Mouse (Mus musculus) cerebellum, adult (tissue): ENCODE measurements around the gene Pym1.
A peak's percentile ranks its signal among the peaks of the same experiment; 100 is the strongest.

Source experiments
- ATAC-seq: cut with Nextera tagmentation; 2 replicates; pipeline ENCODE4 v1.9.2; 2017; ENCODE audit warnings: mild to moderate bottlenecking, moderate library complexity, mixed read lengths; ENCODE audit not compliant: insufficient number of reproducible peaks, low FRiP score, low TSS enrichment

The Pym1 gene

DNA sequence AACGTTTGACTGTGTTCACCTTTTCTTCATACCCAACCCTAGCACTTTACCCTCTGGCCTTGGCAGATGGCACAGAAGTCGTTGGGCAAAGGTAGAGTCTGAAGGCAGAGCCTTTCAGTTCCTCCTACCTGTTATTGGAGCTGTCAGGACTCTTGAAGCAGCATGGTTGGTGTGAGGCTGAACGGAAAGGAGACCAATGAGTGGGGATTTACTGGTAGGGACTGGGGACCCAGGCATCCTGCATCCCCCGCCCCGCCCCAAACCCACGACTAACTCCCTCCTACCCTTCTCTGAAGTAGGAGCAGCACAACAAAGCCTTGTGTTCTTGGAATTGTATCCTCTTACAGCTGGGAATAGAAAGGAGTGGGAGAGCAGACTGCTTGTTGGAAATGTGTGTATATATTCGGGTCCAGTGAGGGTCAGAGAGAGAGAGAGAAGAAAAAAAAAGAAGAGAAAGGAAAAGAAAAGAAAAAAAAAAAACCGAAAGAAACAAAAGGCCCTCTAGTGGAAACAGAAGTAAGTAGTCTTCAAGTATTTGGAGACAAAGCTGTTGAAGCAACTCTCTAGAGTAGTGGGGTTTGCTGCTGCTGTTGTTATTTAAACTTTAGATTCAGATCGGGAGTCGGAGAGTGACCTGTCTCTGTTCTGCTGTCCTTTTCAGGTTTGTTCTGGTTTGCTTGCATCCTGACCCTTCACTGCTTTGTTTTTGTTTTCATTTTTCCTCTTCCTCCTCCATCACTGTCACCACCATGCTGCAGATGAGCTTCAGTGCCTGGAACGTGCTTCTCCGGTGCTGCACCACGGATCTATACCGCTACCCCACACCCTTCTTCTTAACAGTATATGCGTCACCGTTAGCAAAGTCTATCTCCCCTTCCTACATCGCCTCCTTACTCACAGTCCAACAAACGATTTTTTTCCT, 2.7 kb upstream of the Pym1 start, which contains the start of gene Dgka:
Gene Dgka (minus strand): TSS at position 176 of the 922 bp plus-strand sequence.
- no peak for ATAC-seq

DNA sequence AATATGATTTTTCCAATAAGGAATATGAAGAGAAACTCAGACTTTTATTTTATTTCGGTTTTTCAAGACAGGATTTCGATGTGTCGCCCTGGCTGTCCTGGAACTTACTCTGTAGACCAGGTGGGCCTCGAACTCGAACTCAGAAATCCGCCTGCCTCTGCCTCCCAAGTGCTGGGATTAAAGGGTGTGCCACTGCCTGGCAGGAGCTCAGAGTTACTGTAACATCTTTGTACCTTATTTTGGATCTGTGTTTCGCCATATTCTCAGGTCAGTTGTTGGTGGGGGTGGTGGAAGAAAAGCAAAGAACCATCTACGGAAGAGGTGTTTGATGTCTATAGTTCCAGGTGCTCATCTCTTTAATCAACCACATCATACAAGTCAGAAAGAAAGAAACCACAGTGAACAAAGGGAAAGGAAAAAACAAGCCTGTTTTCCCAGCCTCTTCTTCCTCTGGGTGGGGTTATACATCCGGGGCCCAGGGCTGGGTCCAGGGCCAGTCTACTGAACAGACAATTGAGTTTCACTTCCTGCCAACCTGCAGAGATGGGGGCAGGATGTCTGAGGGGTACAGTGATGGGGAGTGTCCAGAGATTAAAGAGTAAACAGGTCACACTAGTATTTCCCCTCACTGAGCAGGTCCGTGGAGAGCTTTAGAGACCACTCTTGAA, 1.6 kb upstream of the Pym1 start:
- no peak for ATAC-seq

DNA sequence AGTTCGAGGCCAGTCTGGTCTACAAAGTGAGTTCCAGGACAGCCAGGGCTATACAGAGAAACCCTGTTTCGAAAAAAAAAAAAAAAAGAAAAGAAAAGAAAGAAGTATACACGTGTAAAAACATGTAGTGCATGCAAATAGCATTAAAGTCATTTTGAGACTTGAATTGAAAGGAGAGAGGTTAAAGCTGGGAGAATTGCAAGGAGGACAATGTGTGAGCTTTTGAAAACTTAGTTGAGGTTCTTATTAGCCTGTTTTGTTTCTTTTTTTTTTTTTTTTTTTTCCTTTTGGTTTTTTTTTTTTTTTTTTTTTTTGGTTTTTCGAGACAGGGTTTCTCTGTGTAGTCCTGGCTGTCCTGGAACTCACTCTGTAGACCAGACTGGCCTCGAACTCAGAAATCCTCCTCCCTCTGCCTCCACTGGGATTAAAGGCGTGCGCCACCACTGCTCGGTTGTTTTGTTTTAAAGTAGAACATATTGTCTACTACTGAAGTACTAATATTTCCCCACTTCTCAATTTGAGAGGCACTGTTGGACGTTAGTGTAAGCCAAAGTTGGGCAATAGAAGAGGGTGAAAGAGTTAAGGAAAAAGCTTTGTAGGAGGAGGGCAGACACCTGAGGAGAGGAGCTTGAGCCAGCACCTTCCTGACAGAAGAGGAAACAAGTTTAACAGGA, 580 bp upstream of the Pym1 start:
- no peak for ATAC-seq

DNA sequence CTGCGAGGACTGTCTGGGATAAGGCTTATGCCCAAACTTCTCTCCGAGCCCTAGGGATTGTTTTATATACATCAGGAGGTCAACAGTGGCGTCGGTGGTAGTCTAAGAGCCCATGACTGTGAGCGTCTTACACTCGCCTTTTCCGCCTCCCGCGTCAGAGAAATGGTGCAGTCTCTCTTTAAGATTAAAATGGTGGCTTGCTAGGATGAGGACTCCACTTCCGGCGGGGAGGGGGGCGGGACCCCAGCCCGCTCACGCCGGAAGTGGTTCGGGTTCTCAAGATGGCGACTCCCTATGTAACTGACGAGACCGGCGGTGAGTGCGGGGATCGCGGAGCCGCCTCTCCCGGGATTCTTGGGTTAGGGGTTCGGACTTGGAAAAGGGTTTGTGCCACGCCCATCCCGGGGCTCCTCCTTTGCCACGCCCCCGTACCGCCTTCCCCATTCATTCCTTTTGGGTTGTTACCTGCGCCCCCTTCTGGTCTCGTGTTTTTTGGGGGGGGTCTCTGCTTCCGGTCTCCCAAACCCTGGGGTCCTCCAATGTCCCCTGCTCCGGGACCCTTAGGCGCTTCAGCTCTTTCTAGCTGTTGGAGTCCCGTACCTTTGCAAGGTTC, 669 bp downstream of the Pym1 start:
- ATAC-seq, result peak; percentile 89

DNA sequence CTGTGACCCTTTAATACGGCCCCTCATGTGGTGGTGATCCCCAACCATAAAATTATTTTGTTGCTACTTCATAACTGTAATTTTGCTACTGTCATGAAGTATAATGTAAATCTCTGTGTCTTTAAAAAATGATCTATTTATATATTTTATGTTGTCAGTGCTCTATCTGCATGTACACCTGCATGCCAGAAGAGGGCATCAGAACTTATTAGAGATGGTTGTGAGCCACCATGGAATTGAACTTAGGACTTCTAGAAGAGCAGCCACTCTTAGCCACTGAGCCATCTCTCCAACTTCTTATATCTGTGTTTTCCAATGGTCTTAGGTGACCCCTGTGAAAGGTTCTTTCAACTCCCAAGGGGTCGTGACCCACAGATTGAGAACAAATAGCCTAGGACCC, 25.2 kb downstream of the Pym1 start:
- ATAC-seq, result no peak

DNA sequence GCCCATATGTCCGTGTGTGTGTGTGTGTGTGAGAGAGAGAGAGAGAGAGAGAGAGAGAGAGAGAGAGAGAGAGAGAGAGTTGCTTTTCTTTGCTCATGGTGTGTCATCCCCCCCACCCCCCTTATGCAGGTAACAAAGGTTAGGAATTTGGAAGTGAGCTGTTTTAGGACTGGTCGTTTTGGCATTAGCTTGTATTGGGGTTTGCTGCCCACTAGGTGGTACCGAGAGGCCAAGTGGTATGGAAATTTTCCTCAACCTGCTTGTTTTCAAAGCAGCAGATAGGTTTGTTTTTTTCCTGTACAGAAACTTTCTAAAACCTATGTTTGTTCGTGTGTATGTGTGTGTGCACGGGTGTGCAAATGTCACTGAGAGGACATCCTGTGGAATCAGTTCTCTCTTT, 26.0 kb downstream of the Pym1 start:
- no peak for ATAC-seq

DNA sequence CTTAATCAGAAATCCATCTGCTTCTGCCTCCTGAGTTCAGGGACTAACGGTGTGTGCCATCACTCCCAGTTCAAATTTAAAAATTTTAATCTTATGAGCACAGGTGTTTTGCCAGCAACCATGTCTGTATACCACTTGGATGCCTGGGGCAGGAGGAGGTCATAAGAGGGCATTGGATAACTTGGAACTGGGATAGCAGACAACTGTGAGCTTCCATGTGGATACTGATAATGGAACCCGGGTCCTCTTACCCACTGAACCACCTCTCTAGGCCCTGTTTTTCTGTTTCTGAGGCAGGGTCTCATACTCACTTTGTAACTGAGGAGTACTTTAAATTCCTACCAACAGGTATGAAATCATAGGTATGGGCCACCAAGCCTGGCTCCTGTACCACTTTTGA, 30.8 kb downstream of the Pym1 start:
- no peak for ATAC-seq

DNA sequence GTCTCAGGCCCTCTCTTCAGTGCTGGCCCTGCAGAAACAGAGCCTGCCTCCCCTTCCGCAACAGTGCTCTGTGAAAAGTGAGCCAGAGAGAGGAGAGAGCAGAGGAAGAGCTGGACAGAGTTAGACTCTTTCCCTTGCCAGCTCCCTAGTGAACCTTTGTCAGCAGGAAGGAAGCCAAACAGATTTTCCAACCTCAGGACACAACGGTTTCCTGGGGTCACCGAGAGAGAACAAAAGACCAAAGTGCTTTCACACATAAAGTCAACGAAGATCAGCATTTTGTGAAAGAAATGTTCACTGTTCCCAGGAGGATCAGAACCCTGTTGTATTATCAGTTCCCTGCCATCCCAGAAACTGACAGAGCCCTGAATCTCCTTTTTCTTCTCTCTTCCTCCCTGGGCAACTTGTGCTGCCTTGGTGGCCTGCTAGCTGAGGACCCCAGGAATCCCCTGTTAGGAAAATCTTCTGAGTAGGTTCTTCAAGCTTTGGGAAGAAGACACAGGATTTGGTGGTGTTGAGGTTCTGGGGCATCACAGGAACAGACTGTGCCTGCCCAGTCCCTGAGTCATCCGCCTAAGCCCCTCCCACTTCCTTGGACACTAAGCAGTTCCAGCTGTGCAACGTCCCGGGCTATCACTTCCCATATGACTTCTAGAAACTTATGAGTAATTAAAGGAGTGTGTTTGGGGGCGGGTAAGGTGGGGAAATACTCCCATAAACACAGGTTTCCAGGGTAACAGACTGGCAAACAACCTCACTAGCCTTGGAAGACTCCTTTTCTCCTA, 31.5 kb downstream of the Pym1 start:
- no peak for ATAC-seq

DNA sequence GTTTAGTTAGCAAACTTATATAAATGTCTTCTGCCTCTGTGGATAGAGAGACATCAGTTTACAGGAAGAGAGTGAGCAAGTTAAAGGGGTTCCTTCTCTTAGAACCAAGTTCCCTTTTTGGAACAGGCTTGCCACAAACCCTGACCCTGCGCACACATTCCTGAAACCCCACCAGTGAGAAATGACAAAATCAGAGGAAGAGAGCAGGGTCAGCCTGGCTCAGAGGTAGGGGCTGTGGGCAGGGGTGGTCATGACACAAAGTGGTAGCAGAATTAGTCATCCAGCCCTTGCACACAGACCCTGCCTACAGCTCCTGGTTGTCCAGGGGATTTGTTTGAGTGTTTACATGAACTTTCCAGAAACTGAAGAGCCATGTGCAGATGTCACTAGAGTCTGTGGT, 32.5 kb downstream of the Pym1 start:
- no peak for ATAC-seq

DNA sequence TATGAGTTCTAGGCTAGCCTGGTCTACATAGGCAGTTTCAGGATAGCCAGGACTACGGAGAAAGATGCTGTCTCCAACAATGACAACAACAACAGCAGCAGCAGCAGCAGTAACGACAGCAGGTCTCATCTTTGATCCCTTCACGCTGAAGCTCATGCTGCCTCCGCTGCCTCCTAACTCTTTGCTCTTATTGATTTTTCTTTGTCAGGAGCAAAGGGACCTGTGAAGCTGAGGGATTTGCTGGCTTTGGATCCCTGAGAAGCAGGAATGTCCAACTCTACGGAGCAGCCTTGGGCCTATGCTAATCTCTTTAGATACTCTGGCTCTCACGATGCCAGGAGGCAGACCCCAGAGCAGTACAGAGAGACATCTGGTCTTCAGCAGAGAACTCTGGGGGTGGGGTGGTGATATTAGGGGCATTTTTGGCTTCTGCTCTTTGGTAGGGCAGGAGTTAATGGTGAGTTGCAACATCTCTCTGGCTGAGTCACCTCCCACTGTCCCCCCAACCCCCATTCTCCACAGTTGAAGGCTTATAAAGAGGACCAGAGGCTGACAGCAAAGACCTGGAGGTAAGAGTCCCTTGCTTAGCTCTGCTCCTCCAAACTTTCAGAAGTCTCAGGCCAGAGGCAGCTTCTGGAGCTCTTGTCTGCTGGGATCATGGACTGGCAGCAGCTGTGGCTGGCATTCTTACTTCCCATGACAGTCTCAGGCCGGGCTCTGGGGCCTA, 42.9 kb downstream of the Pym1 start, which contains the start of gene Mmp19:
Gene Mmp19 (plus strand): TSS at position 513 of the 727 bp plus-strand sequence.
- ATAC-seq, result no peak

DNA sequence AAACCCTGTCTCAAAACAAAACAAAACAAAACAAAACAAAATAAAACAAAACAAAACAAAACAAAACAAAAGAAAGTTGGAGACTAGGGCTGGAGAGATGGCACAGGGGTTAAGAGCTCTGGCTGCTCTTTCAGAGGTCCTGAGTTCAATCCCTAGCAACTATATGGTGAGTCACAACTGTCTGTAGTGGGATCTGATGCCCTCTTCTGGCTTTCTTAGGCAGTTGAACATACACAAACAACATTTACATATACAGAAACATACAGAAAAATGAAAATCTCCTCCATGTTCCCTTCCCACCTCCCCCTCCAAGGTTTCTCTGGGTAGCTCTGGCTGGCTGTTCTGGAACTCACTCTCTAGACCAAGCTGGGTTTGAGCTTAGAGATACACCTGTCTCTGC, 44.4 kb downstream of the Pym1 start:
- ATAC-seq, result no peak

DNA sequence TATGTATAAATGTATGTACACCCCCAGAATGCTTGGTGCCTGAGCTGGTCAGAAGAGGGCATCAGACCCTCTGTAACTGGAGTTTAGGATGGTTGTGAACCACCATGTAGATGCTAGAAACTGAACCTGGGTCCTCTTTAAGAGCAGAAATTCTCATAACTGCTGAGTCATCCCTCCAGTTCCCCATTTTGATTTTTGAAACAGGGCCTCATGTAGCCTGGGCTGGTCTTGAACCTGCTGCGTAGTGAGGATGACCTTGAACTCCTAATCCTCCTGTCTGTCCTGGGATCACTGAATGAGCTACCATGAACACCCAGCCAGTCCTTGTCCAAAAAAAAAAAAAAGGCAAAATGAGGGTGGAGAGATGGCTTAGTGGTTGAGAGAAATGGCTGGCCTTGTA, 45.6 kb downstream of the Pym1 start:
- ATAC-seq, result no peak

DNA sequence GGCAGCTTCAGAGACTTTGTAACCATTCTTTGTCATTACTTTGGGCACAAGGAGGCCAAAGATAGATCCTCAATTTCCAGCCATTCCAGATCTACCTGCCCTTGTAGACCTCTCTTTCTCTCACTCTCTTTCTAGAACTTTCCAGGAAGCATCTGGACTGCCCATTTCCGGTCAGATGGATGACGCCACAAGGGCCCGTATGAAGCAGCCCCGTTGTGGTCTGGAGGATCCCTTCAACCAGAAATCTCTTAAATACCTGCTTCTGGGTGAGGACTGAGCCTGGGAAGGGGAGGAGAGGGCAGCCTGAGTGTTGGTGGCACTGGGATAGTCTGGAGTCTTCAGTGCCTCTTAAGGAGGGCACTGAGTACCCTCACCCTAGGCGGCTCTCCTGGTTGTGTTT, 46.7 kb downstream of the Pym1 start:
- ATAC-seq, result no peak

DNA sequence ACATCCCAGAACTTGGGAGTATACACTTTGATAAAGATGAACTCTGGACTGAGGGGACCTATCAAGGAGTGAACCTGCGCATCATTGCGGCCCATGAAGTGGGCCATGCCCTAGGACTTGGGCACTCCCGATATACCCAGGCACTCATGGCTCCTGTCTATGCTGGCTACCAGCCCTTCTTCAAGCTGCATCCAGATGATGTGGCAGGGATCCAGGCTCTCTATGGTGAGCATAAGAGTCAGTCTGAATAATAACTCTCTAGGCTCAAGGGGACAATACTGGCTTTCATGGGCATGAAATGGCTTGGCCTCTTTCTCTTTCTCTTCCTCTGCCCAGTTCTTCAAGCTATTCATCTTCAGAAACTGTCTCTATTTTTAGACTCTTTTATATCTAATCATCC, 47.9 kb downstream of the Pym1 start:
- ATAC-seq, result no peak

DNA sequence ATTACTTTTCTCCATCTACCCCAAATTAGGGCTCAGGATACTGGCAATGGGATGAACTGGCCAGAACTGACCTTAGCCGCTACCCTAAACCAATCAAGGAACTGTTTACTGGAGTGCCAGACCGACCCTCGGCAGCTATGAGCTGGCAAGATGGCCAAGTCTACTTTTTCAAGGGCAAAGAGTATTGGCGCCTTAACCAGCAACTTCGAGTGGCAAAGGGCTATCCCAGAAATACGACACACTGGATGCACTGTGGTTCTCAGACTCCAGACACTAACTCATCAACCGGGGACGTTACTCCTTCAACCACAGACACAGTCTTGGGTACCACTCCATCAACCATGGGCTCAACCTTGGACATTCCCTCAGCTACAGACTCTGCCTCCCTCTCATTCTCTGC, 51.0 kb downstream of the Pym1 start:
- ATAC-seq, result no peak

DNA sequence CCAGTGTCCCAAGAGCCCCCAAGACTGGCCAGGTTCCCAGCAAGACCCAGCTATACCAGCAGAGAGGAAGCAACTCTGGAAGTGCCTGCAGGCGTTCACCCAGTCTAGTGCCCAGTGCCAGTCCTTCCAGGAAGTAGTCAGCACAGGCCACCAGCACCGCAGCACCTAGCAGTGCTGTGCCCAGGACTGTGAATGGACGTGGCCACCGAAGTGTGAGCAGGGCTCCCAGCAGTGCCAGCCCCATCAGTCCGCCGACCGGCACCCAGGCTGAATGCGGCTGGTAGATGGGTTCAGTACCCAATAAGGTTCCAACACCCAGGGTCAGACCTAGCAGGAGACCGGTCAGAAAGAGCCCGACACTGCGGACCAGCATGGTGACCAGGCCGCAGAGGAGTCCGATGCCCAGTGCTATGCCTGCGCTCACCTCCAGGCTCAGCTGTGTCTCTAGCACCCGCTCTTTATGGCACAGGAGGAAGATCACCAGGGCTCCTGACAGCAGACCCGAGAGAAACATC, 54.3 kb downstream of the Pym1 start:
- no peak for ATAC-seq

DNA sequence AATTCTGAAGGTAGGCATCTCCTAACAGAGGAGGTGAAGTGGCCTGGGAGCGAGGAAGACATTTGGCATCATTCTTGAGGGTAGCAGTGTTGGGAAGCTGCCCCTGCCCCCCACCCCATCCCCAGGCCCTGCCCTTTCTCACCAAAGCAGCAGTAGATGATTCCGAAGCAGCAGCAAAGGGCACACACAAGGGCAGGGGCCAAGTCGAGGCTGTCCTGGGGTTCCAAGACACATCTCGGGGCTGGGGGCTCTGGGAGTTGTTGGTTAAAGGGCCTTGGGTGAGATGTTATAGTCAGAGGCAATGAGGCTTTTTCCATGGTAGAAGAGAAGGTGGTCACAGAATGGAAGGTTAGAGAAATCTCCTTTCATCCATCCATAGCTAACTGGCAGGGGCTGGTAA, 55.3 kb downstream of the Pym1 start:
- ATAC-seq, result no peak

DNA sequence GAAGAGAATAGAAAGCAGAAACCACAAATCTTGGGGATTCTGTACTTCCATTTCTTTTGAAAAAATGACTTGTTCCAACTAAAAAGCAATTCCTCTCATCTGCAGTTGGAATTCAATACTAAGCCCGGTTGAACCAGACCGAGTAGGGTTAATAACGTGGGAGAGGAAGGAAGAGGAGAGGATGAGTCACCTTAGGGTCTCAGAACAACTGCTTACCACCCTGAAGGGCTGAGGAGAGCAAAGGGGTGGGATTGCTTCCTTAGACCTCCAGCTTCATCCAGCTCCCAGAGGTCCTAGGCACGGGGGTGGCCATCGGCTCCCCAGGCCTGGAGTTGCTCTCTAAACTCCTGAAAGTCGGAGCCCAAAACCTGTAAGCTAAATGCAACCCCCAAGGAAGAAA, 55.7 kb downstream of the Pym1 start:
- ATAC-seq, result no peak

DNA sequence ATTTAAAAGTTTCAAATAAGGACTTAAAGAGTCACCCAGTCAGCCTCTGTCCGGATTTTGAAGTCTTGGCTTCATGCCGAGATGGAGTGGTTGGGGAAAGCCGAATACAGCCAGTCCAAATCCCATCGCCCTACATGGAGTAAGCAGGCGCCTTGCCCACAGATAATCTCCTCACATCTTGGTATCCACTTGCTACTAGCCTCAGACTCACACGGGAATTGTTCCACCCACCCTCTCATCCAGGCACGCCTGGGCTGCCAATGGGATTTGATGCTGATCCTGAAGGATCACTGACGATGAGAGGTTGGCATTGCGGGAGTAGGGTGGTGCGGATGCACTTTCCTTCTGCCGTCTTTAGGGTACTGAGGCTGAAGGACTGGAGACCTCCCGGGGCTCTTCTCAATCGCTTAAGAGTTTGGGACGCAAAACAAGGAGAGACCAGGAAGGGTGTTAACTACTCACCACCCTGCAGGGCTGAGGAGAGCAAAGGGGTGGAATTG, 56.1 kb downstream of the Pym1 start, which contains the start of gene Dnajc14:
Gene Dnajc14 (plus strand): TSS at position 292 of the 500 bp plus-strand sequence.
- peak; percentile 18 for ATAC-seq
